Mouse (Mus musculus): ENCODE results near the gene Kif21a.

The Kif21a gene

DNA sequence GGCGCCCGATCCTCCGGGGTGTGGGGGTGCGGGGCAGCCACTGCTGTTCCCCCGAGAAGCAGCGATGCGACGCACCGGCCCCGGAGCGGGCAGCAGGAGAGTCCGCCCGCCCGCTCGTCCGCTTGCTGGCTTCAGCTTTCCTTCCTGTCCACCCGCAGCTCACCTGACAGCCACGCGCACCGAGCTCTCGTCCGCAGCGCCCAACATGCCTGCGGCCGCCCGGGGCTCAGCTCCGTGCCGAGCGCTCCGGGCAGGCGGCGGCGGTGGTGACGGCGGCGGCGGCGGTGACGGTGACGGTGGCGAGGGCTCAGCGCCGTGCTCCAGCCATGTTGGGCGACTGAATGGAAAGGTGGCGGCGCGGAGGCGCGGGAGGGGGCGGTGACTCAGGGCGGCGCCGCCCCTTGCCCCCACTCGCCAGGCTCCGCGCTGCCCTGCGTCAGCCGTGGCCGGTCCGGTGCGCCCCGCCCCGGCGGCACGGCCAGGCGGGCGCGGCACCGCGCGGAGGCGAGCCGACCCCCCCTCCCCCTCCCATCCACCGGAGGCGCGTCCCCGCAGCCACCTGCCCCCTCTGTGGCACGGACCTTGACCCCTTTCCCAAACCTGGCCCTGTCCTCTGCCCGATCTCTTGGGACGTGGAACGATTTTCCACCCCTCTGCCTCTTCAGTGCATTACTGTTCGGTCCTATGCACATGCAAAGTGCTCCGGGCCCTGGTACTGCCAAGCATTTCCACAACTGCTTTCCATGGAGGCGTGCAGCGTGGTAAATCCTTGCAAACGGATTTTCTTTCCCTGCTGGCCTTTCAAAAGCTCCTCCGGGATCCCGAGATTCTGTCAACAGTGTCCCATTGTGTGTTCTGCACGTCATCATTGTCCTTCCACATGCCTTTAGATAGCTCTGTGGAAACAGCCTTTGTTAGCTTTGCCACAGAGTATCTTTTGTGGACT, at the start of gene Kif21a:
Kif21a (minus strand) TSS at position 453 of the 946 bp plus-strand sequence.
- peak; percentile 68 for DNase-seq

DNA sequence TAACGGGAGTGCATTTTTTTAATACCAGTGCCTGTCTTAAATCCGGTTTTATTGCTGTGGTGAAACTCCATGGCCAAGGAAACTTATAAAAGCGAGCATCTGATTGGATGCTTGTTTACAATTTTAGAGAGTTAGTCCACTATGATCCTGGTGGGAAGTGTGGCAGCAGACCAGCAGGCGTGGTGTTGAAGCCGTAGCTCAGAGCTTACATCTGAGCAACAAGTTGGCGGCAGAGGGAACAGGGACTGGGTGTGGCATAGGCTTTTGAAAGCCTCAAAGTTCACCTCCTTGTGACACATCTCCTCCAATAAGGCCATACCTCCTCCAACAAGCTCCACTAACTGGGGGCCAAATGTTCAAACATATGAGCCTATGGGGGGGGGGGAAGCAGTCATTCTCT, 46.9 kb upstream of the Kif21a start:
- no peak for DNase-seq

DNA sequence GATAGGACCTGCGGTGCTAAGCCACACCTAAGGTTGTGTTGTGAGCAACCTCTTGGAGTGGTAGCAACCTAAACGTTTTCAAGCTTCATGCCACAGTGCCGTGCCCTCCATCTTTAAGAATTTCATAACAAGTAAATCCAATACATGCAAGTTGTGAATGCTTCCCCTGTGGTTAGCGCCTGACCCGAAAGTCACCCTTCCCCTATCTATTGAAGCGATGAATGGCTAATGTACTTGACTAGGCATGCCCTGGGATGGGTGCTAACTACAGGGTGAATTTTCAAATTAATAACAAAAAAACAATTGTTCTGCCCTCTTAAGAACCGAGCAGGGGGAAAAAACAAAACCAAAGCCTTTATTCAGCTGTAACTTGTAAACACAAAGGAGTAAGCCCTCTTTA, 39.7 kb upstream of the Kif21a start:
- no peak for DNase-seq

DNA sequence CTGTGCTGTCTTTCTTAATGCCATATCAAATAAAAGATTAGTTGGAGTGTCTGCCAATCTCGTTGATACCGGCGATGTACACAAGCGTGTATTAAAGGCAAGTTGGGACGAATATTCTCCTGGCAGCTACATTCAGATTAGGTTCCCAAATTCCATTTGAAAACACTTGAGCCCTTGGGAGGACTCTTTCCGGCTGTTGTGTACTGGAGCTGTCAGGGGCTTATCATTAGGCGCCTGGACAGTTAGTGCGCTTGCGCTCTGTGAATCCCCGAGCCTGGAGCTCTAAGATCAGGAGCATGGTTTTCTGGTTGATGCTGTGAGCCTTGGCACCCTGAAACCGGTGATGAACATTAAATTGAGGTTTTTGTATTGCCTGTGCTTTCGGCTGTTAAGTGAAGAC, 38.3 kb upstream of the Kif21a start:
- DNase-seq: peak; percentile 73

DNA sequence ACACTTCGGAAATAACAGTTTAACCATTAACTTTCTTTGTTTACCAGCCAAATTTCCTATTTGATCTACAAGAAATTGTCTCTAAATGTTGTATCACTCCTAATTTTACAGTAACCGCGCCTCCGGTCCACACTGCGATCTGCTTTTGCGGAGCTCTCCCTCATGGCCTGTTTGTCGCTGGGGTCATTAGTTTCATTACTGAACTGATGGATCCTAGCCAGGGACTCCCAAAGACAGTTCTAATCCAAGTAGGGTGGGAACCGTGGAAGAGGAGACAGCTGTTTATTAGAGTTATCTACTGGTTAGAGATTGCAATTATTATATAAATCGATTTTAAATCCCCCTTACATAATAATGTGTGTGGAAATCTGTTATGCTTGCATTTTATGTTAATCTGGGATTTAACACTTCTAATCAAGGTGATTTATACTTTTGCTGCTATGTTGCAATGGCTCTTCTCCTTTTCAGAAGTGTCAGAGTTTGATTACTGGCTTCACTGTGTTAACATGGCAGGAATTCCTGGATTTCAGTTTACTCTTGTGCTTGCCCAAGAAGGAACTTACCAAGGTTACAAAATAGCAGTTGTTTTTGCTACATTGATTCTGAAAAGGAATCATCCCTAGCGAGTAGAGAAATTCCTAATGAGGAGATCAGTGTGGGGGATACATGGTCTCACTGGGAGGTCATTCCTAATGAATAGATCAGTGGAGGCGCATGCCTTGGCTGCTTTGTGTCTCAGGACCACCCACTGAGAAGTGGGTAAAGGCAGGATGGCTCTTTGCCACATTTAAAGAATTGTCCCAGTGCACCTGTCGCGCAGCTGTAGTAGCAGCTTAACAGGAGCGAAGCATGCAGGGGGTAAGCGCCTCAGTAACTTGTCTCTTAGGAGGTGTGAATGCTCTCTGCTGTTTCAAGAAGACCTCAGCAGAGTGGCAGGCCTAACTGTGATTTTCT, 28.0 kb upstream of the Kif21a start:
- DNase-seq: no peak

DNA sequence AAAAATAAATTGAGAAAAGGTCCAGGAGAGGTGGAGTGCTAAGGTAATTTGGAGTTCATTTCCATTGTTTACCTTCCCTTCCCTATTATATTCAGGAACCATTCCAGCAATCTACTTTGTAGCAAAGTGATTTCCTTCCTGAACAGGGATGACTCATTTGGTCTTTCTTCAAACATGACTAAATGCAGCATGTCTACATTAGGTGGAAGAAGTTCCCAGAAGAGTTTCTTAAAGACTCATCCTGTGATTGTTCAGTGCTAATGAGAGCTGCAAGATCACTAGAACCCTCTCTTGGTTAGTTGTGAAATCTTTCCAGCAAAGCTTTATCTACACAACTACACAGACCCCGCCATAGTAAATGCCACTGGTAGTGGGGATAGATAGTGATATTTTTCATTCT, 22.7 kb upstream of the Kif21a start:
- no peak for DNase-seq

DNA sequence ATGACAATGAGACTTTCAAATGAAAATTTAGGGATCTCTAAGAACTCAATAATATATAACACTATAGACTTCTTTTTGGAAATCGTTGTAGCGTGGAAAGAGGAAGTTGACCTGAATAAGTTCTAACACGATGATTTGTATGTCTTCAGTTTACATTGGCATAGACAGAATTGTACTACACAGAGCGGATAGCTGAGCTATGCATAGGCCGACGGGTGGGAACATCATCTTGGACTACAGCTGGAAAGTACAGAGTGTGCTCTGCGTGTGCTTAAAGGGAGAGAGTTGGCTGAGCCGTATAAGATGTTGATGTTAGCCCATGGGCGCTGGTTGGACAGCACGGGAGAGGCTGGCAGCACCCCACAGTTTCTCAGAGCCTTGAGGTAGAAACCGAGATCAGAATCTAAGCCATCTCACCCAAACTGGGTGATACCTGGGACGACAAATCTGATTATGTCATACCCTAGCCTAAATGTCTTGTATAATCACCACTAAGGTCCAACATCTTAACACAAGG, 14.6 kb upstream of the Kif21a start:
- no peak for DNase-seq

DNA sequence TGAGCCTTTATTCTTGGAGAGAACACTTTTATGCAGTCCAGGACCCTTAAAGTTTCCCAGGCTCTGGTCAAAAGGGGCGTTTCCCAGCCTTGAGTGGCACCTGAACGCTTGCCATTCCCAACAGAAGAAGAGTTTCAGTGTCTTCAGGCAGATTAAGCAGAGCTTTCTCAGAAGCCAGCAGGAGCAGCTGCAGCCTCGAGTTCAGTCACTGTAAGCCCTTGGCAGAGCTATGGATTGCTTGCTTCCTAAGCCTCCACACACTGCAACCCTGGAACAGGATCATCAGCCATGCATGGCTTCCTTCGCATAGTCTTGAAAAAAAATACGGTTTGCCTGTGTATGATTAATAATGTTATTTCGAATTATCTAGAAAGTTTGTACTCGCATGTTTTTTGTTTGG, 14.1 kb upstream of the Kif21a start:
- DNase-seq: no peak

DNA sequence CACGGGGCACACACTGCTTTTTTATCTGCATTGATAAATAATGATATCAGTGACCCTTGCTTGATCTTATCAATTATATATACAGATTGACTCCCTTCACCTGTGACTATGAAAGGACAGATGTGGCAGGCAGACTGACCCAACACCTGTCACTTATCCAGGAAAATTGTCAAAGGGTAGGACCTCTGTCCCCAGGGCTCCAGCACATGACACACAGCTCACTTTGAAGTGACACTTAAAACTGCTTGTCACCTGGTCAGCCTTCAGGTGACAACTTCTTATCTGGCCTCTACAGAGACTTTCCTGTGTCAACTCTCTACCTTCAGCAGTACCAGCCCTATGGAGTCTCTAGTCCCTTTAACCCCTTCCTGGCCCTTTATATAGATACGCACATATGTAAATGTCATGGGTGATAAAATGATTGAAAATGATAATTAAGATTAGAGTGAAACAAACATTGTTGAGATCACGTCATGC, 7.2 kb upstream of the Kif21a start:
- DNase-seq: no peak

DNA sequence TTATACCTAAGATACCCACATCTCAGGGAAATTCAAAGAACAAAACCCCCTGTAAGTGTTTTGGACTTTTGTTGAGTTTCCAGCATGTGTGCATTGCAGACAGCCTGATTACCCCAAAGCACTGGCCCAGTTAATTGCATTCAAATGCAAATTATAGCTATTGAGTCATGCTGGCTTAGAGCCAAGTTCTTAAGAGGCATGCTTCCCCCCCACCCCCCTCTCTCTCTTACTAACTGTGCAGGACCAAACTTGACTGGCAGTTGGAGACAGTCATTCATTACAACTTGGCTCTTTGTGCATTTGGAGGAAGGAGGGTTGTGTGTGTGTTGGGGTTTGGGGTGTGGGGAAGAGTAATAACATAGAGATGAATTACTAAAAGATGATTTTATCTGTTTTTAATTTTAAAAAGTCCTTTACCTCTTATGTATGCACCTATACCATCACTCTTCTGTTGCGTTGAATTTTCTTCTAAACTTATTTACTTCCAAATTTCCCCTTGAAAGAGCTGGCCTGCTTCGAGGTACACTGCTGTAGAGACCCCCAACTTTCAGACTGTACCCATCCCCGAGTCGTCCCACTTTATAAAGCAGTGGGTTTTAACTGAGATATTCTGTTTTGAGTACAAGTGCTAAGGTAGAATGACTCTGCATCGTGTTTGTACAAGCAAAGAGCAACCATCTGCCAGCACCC, 6.6 kb upstream of the Kif21a start:
- DNase-seq: no peak

DNA sequence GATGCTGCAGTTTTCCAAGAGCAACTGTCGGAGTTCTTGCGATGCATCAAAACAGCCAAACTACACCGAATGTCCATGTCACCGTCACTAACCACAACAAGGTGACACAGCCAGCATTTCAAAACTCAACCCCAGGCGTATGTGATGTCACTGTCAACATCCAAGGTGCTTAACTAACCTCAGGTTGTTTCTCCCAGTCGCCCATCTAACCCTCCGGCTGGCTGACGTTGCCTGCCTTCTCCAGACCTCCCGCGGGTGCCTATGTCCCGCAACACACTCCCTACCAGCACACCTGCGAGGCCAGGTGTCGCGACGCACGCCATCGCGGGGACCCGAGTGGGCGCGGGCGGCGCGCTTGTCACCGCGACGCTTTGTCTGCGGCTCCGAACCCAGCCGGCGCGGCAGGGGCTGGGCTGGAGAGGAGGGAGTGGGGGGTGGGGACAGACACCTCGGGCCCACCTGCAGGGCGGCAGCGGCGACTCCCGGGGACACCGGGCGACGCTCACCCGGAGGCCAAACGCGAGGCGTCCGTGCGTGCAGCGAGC, 725 bp downstream of the Kif21a start:
- DNase-seq: no peak

DNA sequence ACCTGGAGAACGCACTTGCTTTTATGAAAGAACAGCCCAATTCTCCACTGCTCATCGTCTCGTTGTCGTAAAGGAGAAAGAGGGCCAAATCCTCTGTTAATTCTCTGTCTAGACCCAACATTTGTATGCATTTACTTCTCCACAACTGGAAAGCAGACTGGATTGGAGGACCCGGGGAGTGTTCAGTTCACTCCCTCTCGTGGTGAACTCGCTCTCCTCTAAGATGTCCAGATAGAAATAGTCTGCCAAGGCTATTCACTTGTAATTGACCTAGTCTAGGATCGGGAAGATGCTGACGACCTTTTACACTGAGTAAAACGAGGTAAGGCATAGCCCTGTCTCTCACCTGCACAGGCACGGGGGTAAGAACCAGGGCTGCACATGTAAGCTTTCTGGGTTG, 2.1 kb downstream of the Kif21a start:
- no peak for DNase-seq

DNA sequence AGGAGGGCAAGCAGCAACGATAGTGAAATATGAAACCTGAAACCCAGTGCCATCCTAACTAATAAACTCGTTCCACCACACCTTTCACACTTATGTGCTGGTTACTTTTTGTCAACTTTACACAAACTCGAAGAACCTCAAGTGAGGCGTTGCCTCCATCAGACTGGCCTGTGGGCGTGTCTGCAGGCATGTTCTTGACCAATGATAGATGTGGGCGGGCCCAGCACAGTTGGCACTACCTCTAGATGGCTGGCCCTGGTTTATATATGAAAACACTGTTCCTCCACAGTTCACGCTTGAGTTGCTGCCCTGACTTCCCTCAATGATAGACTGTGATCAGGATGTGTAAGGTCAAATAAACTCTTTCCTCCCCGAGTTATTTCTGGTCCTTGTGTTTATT, 3.2 kb downstream of the Kif21a start:
- peak; percentile 42 for DNase-seq

DNA sequence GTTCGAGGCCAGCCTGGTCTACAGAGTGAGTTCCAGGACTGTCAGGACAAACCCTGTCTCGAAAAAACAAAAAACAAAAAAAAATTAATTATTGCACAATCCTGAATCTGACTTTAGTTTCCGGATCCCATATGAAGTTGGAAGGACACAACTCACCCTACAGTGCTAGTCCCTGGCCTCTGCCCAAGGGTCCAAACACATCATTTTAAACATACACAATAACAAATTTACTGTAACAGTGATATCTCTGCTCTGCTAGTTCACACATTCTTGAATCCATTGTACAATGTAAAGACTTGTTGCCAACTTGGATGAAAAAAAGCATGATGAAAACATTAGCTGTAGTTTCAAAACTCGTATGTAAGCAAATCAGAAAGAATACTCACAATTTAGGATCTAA, 6.5 kb downstream of the Kif21a start:
- no peak for DNase-seq

DNA sequence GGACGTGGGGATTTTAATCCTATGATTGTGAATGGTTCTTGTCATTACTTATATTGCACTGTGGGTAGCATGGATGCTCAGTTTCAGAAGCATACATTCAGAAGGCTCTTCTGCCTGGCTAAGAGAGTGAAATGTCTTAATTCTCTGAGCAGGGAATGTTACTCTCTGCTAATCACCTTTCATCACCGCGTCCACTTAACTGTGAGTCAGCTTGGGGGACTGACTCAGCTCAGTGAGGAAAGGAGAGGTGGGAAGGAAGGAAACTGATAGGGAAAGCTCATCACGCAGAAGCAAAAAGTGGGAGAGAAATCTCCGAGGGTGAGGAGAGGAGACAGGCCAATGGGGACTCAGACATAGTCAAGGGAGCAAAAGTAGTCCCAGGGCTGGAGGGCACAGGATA, 10.9 kb downstream of the Kif21a start:
- no peak for DNase-seq

DNA sequence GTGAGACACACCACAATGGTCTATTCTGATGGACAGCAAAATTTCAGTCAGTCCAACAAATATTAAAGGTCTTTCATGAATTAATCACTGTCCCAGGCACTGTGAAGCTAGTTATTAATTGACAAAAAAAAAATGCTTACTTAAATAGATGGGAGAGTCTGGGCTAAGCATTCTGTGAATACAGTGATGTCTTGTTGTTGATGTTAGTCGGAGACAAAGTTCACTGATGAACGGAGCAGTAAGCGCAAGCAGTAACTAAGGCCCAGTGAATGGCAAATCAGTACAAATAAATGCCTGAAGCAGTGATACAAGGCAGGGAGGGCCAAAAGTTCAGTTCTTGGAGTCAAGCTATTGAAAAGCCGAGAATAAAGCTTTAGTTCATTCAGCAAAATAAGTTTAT, 15.7 kb downstream of the Kif21a start:
- DNase-seq: no peak

DNA sequence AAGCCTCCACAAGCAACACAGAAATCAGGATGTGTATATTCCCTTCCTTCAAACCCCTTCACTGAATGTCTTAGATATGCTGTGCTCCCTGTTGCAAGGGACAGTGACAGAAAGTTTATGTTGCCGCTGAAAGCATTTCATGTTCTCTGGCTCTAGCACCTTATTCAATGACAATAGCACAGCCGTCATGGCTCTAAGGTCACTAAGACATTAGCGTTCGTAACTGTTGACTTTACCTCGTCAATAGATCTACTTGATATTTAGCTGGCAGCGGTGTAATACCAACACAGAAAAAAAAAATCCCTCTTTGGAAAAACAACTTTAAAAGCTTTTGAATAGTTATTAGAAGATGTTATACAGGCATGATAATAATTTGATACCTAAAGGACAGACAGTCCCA, 16.2 kb downstream of the Kif21a start:
- no peak for DNase-seq

DNA sequence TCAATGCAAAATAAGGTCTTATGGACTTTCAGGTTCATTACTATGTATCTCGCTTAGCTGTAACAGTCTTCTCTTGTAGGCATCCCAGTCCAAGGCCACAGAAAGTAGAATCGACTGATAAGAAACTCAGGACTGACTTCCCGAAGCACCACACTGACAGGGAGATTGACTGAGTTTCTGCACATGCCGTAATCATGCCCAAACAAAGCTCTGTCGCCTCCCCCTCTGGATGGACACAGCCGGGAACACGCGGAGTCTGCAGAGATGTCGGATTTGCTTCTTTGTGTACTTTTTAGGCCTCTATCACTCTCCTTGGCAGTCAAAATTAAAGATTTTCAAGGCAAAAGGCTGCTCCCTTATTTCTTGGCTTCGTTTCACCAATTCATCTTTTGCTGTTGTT, 20.8 kb downstream of the Kif21a start:
- no peak for DNase-seq

DNA sequence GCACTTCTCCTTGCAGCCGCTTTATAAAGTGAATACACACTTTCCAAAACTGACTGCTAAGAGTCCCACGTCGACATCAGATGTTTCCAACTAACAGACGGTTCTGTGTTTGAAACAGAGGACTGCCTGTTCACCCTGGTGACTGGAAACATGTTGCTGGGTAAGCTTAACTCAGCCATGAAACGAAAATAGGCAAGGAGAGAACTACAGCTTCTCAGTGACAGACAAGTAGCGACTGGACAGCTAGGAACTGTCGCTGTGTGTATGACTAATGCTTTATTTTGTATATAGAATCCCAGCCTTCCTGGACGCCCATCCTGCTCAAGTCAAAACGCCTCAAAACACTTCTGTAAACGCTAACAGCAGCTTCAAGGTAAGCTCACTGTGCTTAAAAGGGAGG, 21.3 kb downstream of the Kif21a start:
- DNase-seq: no peak

DNA sequence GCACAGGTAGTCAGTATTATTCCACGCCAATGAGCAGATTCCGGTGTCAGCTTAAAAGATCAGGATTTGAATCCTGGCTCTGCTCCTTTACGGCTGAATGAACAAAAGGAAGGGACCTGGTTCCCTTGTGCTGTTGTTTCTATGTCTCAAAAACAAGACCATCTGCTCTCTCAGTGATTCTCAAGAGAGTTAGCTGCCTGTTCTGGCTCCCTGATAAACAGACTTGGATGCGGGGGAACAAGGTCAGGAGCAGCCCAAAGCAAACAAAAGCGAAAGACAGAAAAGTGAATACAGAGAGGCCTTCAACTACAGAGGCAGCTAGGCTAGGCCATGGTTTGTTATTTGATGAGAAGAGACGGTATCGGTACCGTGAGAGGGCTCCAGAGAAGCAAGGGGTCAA, 27.5 kb downstream of the Kif21a start:
- DNase-seq: no peak

DNA sequence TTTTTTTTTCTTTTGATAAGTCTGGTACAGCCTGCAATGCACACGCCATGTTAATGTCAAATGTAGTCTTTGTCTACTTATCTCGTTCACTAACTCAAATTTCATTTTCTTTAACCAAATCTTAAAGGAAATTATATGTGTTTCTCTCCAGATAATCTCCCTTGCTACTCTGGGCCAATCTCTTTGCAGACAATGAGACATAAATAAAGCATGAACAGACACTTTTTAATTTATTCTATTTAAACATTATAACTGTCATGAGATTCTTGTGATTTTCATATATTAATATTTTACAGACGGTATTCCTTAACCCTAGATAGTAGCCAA, 30.9 kb downstream of the Kif21a start:
- no peak for DNase-seq

DNA sequence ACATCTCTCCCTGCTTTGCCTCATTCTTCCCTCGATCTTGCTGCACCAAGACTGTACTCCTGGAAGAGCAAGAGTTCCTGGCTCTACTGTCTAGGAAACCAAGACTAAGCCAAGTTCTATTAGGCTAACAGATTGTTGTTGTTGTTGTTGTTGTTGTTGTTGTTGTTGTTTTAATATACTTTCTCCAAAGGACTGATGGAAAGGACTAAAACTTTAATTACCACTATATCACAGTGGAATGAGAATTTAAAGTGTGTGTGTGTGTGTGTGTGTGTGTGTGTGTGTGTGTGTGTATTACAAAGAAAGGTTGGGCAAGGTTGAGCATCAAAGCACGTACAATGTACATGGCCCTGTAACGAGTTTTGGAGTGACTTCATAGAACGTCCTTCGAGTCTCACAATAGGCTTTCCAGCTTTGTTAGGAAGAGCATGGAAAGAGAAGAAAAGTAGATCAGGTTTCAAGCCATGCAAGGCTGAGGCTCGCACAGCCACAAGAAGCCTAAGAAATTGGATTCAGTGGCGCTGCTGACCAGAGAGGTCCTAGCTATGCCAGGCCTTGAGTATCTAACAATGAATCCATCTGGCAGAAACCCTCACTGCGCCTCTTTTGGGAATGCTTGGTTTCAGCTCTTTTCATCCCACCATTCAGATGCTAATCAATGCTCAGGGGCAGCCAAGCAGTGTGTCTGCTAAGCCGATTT, 31.4 kb downstream of the Kif21a start:
- DNase-seq: no peak

All from lung, postnatal 10 days (tissue).